Mouse (Mus musculus) stomach, embryonic 15.5 days (tissue): ENCODE results near the gene Gm43517. TPM values are rescaled to one million over a fixed set of nuclear protein-coding genes. Genes with fewer than 3 reads are reported as not detected.

Experiments used
- ATAC-seq: fragments of 200-750 bp; cut with Nextera tagmentation; 2 replicates; pipeline ENCODE4 v1.8.0; 2017; ENCODE audit warnings: low read depth, moderate number of reproducible peaks, moderate TSS enrichment; ENCODE audit not compliant: insufficient read depth, low FRiP score
- H3K27ac ChIP-seq: fragments of 300-500 bp; sonication (generic); 2 replicates; pipeline ENCODE4 v1.5.1; 2015; ENCODE audit warnings: mild to moderate bottlenecking, inconsistent platforms
- H3K27me3 ChIP-seq: fragments of 300-500 bp; sonication (generic); replicated peaks from 2 replicates; pipeline ENCODE4 v1.6.1; 2015; ENCODE audit warnings: inconsistent platforms
- H3K36me3 ChIP-seq: fragments of 300-500 bp; sonication (generic); 2 replicates; pipeline ENCODE4 v1.6.1; 2015; ENCODE audit warnings: inconsistent platforms
- H3K4me1 ChIP-seq: fragments of 300-500 bp; sonication (generic); 2 replicates; pipeline ENCODE4 v1.6.1; 2015; ENCODE audit warnings: inconsistent platforms
- H3K4me2 ChIP-seq: fragments of 300-500 bp; sonication (generic); 2 replicates; pipeline ENCODE4 v1.6.1; 2015; ENCODE audit warnings: mild to moderate bottlenecking, inconsistent platforms
- H3K4me3 ChIP-seq: fragments of 300-500 bp; sonication (generic); replicated peaks from 2 replicates; pipeline ENCODE4 v1.5.1; 2015; ENCODE audit warnings: inconsistent platforms
- H3K9ac ChIP-seq: fragments of 300-500 bp; sonication (generic); 2 replicates; pipeline ENCODE4 v1.6.1; 2015; ENCODE audit warnings: inconsistent platforms
- H3K9me3 ChIP-seq: fragments of 300-500 bp; sonication (generic); 2 replicates; pipeline ENCODE4 v1.6.1; 2016; ENCODE audit warnings: inconsistent platforms
- WGBS: fragments of 180-500 bp; shearing (Covaris S2); methylation state at CpG from one replicate; pipeline ENCODE4 v1.1.7; 2015; 5-methylcytosine and 5-hydroxymethylcytosine counted together
- polyA plus RNA-seq: library from polyadenylated mRNA; unstranded; fragments of >200 nt; fragmentation: Nextera tagmentation; extraction: Ambion mirVana; gene quantifications from 2 replicates; pipeline ENCODE4 v1.2.1, GENCODE M21; 2015

Gm43517 gene
- not detected in 2 replicates for polyA plus RNA-seq

DNA sequence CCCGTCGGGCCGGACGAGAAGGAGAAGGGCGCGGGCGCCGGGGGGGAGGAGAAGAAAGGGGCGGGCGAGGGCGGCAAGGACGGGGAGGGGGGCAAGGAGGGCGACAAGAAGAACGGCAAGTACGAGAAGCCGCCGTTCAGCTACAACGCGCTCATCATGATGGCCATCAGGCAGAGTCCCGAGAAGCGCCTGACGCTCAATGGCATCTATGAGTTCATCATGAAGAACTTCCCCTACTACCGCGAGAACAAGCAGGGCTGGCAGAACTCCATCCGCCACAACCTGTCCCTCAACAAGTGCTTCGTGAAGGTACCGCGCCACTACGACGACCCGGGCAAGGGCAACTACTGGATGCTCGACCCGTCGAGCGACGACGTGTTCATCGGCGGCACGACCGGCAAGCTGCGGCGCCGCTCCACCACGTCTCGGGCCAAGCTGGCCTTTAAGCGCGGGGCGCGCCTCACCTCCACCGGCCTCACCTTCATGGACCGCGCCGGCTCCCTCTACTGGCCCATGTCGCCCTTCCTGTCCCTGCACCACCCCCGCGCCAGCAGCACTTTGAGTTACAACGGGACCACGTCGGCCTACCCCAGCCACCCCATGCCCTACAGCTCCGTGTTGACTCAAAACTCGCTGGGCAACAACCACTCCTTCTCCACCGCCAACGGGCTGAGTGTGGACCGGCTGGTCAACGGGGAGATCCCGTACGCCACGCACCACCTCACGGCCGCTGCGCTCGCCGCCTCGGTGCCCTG, at the start of gene Gm43517:
Gm43517 (plus strand) TSS at position 299 of the 755 bp plus-strand sequence.
- peaks cover 14% of the 10 kb centered on the region for H3K4me1 ChIP-seq
- peak within 1 kb of the TSS; percentile 53 for H3K4me2 ChIP-seq
- peaks cover 70% of the 10 kb centered on the region for H3K27me3 ChIP-seq
- H3K27ac ChIP-seq = no peak within 1 kb of the TSS
- H3K9me3 ChIP-seq = no peaks in the 10 kb centered on the region
- 3% methylated on average over 75 of the region's 75 CpGs for WGBS
- peak within 1 kb of the TSS; percentile 35 for H3K4me3 ChIP-seq
- no peak within 1 kb of the TSS for H3K9ac ChIP-seq
- ATAC-seq = 0 out of 2 replicates have a peak, but pooled peaks have one; percentile 58
- H3K36me3 ChIP-seq = no peaks in the 10 kb centered on the region

DNA sequence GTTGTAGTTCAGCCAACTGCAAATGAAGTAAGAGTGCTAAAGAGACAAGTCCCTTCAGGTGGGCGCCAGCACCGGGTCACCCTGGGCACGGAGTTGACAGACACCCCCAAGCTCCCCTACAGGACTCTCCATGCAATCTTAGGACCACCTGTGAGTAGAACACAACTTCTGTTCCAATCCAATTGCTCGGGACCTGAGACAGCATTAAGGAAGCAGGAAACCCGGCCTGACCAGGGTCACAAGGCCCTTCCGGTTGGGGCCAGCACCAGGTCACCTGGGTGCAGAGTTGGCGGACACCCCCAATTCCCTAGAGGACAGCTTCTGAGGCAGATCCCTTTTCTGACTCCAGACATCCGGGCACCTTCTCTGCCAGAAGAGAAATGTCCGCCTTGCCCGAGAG, 35.3 kb upstream of the Gm43517 start:
- Histone ChIP-seq H3K36me3 (no peaks in the 10 kb centered on the region), H3K27me3 (no peaks in the 10 kb centered on the region), H3K4me1 (no peaks in the 10 kb centered on the region), H3K4me3 (no peak overlapping the region), H3K9ac (no peak overlapping the region), H3K27ac (no peak overlapping the region), H3K9me3 (no peaks in the 10 kb centered on the region), H3K4me2 (no peak overlapping the region)
- ATAC-seq = no peak
- 91% methylated on average over 10 of the region's 10 CpGs for WGBS

DNA sequence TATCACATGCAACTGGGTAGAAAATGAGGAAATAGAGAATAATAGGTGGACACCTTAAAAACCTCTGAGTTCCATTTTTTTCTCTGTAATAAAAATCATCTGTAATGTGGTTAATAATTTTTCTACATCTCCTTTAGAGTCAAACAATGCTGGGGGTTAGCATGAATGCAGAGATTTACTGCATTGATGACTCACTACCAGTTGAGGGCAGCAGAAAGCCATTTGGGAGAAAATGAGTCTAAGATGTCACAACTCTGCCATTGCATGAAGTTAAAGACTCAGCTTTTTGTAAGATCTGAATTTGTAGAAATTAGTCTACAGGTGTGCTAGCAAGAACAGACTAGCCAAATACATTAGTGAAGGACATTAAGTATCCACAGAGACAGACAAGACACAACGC, 16.0 kb upstream of the Gm43517 start:
- ATAC-seq = no peak
- WGBS = 58% methylated on average over 1 of the region's 1 CpGs

DNA sequence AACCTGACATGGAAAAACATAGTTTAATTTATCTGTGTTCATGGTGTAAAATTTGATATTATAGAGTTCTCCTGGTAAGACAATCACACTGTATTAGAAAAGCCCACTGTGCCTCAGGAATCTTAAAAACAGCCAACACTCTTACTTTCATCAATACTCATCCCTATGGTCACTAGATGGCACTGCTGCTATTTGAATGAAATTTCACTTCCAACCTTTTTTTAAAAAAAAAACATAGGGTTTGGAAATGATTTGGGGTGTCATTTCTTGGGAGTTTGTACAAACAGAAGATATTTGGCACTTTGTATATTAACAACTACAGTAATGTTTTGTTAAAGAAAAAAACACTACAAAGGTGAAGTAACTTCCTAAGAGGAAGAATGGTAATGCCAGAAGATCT, 12.8 kb upstream of the Gm43517 start:
- no peak overlapping the region for H3K4me3 ChIP-seq
- H3K27ac ChIP-seq = no peak overlapping the region
- no peaks in the 10 kb centered on the region for H3K36me3 ChIP-seq
- H3K4me2 ChIP-seq = no peak overlapping the region
- no peaks in the 10 kb centered on the region for H3K9me3 ChIP-seq
- H3K4me1 ChIP-seq = no peaks in the 10 kb centered on the region
- peaks cover 46% of the 10 kb centered on the region for H3K27me3 ChIP-seq
- ATAC-seq = no peak
- H3K9ac ChIP-seq = no peak overlapping the region

More for the DNA sequence above, 16.0 kb upstream of the Gm43517 start:
- H3K36me3 ChIP-seq = no peaks in the 10 kb centered on the region
- H3K4me3 ChIP-seq = no peak overlapping the region
- no peak overlapping the region for H3K9ac ChIP-seq
- H3K9me3 ChIP-seq = no peaks in the 10 kb centered on the region
- H3K4me1 ChIP-seq = no peaks in the 10 kb centered on the region
- H3K27me3 ChIP-seq = peaks cover 20% of the 10 kb centered on the region
- no peak overlapping the region for H3K4me2 ChIP-seq
- H3K27ac ChIP-seq = no peak overlapping the region

DNA sequence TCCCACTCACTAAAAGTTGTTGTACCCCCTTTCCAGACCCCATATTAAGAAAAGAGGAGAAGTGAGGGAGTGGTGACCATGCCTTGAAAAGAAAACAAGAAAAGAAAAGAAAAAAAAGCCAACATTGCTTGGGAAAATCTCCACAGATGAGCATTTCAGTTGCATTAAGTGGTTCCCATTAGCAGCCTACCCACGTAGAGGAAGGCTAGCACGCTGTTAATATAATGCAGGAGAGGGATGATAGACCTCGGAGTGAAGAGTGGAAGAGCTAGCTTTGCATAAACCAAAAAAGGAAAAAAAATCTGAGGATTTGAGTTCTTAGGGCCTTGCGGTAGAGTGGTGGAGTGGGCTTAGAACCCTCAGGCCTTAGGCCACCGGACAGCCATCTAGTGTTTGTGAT, 11.8 kb upstream of the Gm43517 start:
- Histone ChIP-seq H3K9ac (no peak overlapping the region), H3K9me3 (no peaks in the 10 kb centered on the region), H3K27me3 (peaks cover 56% of the 10 kb centered on the region), H3K36me3 (no peaks in the 10 kb centered on the region), H3K4me2 (no peak overlapping the region), H3K4me3 (no peak overlapping the region), H3K27ac (no peak overlapping the region), H3K4me1 (no peaks in the 10 kb centered on the region)
- WGBS = 13% methylated on average over 5 of the region's 5 CpGs
- ATAC-seq = no peak

DNA sequence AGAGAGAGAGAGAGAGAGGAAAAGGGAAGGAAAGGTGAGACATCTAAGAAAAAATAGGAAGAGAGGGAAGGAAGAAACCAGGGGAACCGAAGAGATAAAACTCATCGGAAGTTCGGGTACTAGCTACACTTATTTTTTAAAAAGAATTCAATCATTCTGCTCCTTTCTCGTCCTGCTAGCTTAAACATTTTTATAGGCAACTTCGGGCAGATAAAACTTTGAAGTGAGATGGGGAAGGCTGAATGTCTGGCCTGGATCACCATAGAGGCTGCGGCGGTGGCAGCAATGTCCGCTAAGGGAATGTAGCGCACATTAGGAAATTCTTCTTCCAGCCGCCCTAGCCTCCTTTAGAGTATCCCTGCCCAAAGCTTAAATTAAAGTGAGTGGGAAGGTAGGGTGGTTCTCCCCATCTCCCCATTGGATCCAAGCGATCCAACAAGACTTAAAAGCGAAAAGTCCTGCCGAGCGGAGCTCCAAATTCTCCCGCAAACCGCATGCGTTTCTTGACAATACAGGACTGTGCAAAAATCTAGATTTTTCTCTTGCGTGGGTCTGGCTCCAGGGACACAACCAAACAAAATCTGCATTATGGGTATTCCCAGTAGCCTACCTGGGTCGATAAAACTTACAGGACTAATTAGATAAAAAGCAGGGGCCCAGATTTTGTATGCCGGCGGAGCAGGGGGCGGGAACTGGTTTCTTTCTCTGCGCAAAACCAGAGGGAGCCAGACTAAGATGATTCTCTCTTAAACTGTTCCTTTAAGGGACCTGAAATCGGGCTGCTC, 11.0 kb upstream of the Gm43517 start:
- Histone ChIP-seq H3K27me3 (peaks cover 65% of the 10 kb centered on the region), H3K9me3 (no peaks in the 10 kb centered on the region), H3K9ac (no peak overlapping the region), H3K4me1 (no peaks in the 10 kb centered on the region), H3K4me3 (peak overlapping the region; percentile 16), H3K4me2 (peak overlapping the region; percentile 36), H3K36me3 (no peaks in the 10 kb centered on the region), H3K27ac (no peak overlapping the region)
- WGBS = 4% methylated on average over 24 of the region's 24 CpGs
- no peak for ATAC-seq

DNA sequence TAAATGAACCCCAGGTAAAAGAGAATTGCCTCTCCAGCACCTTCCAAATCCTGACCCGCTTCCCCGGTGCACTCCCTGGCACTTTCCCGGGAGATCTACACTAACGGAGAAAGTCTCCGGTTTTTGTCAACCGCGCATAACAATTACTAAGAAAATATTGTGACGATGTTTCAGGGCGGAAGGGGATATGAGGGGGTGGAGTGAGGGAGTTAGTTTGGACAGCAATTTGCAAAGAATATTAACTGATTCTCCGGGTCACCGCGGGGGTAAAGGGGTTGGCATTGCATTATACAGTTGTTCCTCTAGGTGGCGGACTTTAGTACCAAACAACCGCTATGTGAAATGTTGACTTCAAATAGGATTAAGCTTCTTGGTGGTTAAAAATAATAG, 10.4 kb upstream of the Gm43517 start:
- under 1% methylated on average over 14 of the region's 14 CpGs for WGBS
- Histone ChIP-seq H3K4me3 (peak overlapping the region; percentile 16), H3K36me3 (no peaks in the 10 kb centered on the region), H3K27me3 (peaks cover 71% of the 10 kb centered on the region), H3K9me3 (no peaks in the 10 kb centered on the region), H3K9ac (no peak overlapping the region), H3K4me2 (peak overlapping the region; percentile 36), H3K27ac (no peak overlapping the region), H3K4me1 (no peaks in the 10 kb centered on the region)
- ATAC-seq = no peak

DNA sequence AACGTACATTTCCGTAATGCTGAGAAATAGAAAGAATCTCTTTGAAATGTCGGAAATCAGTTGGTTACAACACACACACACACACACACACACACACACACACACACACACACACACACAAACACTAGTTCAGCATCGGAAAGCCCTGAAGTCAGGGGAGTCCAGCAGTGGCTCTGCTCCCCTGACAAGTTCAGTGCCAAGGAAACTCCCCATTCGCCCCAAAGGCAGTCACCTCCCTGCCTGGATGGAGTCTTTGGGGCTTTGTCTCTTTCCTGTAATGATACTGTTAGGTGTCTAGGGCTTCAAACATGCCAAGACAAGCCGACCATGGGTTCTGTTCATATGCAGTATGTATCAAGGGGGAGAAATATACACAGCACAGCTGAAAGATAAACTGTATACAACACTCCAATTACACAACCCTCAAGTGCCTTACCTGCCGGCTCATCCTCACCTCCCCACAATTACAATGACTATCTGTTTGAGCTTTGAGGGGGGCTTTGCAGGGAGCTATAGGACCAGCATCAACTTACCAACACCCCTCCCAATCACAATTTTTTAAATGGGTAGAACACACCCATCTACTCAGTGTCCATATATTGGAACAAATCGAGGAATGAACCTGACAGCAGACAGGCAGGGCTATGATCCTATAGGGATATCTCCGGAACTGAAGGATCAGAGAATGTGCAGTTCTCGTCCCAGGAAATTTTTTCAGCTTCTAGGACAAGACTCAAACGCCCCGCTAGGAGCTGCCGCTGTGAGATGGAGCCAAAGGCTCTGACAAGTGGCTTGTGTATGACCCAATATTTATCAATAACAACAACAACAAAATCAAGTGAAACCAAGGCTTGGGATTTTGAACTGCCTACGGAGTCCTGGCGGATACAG, 9.3 kb upstream of the Gm43517 start:
- no peaks in the 10 kb centered on the region for H3K36me3 ChIP-seq
- no peak overlapping the region for H3K4me3 ChIP-seq
- H3K27ac ChIP-seq = no peak overlapping the region
- H3K27me3 ChIP-seq = peaks cover 81% of the 10 kb centered on the region
- no peaks in the 10 kb centered on the region for H3K4me1 ChIP-seq
- no peak overlapping the region for H3K9ac ChIP-seq
- 3% methylated on average over 15 of the region's 15 CpGs for WGBS
- ATAC-seq = no peak
- H3K4me2 ChIP-seq = no peak overlapping the region
- no peaks in the 10 kb centered on the region for H3K9me3 ChIP-seq

DNA sequence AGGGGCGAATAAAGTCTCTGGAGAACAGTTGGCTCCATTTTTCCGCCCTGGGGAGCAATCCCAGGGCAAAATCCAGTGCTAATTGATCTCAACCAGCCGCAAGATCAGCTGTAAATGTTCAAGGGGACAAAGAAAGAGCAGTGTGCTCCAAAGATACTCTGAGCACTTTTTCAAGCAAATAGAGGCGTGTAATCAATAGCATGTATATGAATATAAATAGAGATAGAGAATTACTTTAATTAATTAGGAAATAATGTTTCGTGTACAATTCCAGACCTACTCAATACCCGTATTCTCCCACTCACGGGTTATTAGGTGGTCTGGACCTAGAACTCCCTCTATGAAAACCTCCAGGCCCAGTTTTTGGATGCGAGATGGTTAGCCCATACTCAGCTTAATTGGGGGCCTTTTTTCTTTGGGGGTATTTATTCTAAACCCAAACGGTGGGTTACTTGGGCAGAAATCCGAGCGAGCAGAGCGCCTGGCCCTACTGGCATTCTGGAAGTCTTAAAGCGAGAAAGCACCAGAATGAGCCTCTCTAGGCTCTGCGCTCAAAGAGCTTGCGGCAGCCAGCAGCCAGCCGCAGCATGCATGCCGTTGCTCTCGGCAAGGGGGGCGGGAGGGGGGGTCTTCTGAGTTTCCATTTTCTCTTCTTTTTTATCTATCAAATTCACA, 8.5 kb upstream of the Gm43517 start:
- peaks cover 83% of the 10 kb centered on the region for H3K27me3 ChIP-seq
- no peaks in the 10 kb centered on the region for H3K4me1 ChIP-seq
- H3K9ac ChIP-seq = no peak overlapping the region
- H3K27ac ChIP-seq = no peak overlapping the region
- H3K4me3 ChIP-seq = no peak overlapping the region
- H3K9me3 ChIP-seq = no peaks in the 10 kb centered on the region
- H3K36me3 ChIP-seq = no peaks in the 10 kb centered on the region
- 5% methylated on average over 19 of the region's 19 CpGs for WGBS
- no peak for ATAC-seq
- H3K4me2 ChIP-seq = no peak overlapping the region

DNA sequence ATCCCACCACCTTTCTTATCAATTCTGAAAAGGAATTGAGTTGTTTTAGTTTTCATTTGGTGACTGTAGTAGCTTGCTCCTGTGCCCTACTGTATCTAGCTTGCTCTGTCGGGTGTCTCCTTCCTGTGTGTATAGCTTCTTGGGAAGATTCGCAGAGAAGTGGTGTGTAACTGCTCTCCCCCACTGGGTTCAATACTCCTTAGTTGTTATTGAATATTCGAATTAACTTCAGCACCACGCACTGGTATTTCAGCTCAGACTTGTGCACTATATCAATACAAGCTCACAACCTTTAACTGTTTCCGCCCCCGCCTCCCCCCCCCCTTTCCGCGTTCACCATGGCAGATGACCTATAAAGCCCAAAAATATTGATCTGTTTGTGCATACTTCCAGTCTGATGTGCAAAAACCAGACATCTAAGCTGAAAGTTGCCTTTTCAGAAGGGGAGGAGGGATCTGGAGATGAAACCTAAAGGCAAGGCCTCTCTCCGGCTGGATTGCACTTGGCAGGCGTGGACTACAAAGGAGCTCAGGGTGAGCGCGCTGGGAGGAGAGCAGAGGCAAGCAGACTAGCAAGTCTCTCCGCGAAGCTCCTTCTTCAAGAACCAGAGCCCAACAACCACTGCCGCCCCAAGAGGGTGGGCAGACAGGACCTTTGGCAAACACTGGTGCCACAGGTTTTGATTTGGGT, 7.5 kb upstream of the Gm43517 start:
- 3% methylated on average over 15 of the region's 15 CpGs for WGBS
- no peak overlapping the region for H3K9ac ChIP-seq
- H3K4me3 ChIP-seq = no peak overlapping the region
- no peak for ATAC-seq
- peaks cover 91% of the 10 kb centered on the region for H3K27me3 ChIP-seq
- H3K27ac ChIP-seq = no peak overlapping the region
- no peaks in the 10 kb centered on the region for H3K9me3 ChIP-seq
- no peaks in the 10 kb centered on the region for H3K36me3 ChIP-seq
- H3K4me1 ChIP-seq = no peaks in the 10 kb centered on the region
- no peak overlapping the region for H3K4me2 ChIP-seq

DNA sequence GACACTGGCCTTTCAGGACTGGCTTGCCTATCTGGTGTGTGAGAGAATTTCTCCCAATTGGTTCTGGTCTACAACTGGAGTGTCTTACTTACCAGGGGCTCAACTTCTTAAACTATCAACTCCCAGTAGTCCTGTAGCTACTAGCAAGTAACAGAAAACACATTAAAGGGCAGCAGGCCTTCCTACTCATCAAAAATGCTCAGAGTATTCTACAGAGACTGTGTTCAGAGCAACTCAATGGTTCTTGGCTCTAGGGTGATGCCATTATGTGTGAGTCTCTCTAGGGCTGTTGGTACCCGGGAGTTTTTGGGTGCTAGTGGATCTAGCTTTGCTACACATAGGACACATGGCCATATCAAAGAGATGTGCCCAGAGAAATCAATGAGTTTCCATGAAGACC, 6.1 kb upstream of the Gm43517 start:
- WGBS = 10% methylated on average over 1 of the region's 1 CpGs
- H3K9ac ChIP-seq = no peak overlapping the region

More for the DNA sequence above, 6.1 kb upstream of the Gm43517 start:
- Histone ChIP-seq H3K4me2 (no peak overlapping the region), H3K9me3 (no peaks in the 10 kb centered on the region), H3K4me1 (peaks cover 10% of the 10 kb centered on the region), H3K4me3 (no peak overlapping the region), H3K27ac (no peak overlapping the region), H3K27me3 (peaks cover 91% of the 10 kb centered on the region), H3K36me3 (no peaks in the 10 kb centered on the region)
- ATAC-seq = no peak
